Mouse (Mus musculus) brain, embryonic 14.5 days (tissue): ENCODE data around the gene Alppl2.

ENCODE experiments used
- CTCF ChIP-seq: fragments of 200-500 bp; IDR thresholded peaks from 2 replicates; pipeline ENCODE4 v1.5.1; 2012; ENCODE audit warnings: inconsistent platforms, mild to moderate bottlenecking, moderate library complexity, borderline replicate concordance; ENCODE audit not compliant: insufficient read depth, insufficient read length; ENCODE audit errors: extremely low read depth
- POLR2A ChIP-seq: fragments of 200-500 bp; IDR thresholded peaks from 2 replicates; pipeline ENCODE4 v1.6.1; 2012; ENCODE audit warnings: mild to moderate bottlenecking, inconsistent platforms, borderline replicate concordance; ENCODE audit not compliant: poor library complexity, insufficient read depth, insufficient read length, severe bottlenecking; ENCODE audit errors: extremely low read depth

- TF ChIP-seq CTCF: no peak
- TF ChIP-seq POLR2A: no peak
Measured at GRCm38 (mm10) chr1:87073776-87074175, 16.0 kb downstream of the Alppl2 start.
